Mouse (Mus musculus) intestine, embryonic 14.5 days (tissue): ENCODE results near the gene Srrm3. TPM values are rescaled to one million over a fixed set of nuclear protein-coding genes. Genes with fewer than 3 reads are reported as not detected.

Experiments used
- ATAC-seq: fragments of 200-750 bp; cut with Nextera tagmentation; replicated peaks from 2 replicates; pipeline ENCODE4 v1.8.0; 2017; ENCODE audit warnings: low read depth, moderate number of reproducible peaks, moderate TSS enrichment, moderate library complexity; ENCODE audit not compliant: low FRiP score, low TSS enrichment
- DNase-seq: peaks from one replicate; pipeline ENCODE4 v3.0.0-alpha.2; 2018; ENCODE audit warnings: low spot score
- H3K27ac ChIP-seq: fragments of 300-500 bp; sonication (generic); 2 replicates; pipeline ENCODE4 v1.5.1; 2014; ENCODE audit warnings: low read depth, mild to moderate bottlenecking, control low read depth
- H3K27me3 ChIP-seq: fragments of 300-500 bp; sonication (generic); replicated peaks from 2 replicates; pipeline ENCODE4 v1.6.1; 2014; ENCODE audit warnings: low read length, control low read depth; ENCODE audit not compliant: control insufficient read depth, insufficient read depth
- H3K36me3 ChIP-seq: fragments of 300-500 bp; sonication (generic); 2 replicates; pipeline ENCODE4 v1.6.1; 2014; ENCODE audit warnings: low read length, control low read depth; ENCODE audit not compliant: control insufficient read depth, insufficient read depth
- H3K4me1 ChIP-seq: fragments of 300-500 bp; sonication (generic); replicated peaks from 2 replicates; pipeline ENCODE4 v1.6.1; 2014; ENCODE audit warnings: low read length, control low read depth, mixed read lengths; ENCODE audit not compliant: control insufficient read depth, insufficient read depth
- H3K4me2 ChIP-seq: fragments of 300-500 bp; sonication (generic); 2 replicates; pipeline ENCODE4 v1.6.1; 2014; ENCODE audit warnings: low read length
- H3K4me3 ChIP-seq: fragments of 300-500 bp; sonication (generic); 2 replicates; pipeline ENCODE4 v1.5.1; 2014; ENCODE audit warnings: low read depth, low read length, control low read depth, mixed read lengths
- H3K9ac ChIP-seq: fragments of 300-500 bp; sonication (generic); 2 replicates; pipeline ENCODE4 v1.6.1; 2014; ENCODE audit warnings: mild to moderate bottlenecking, low read length
- H3K9me3 ChIP-seq: fragments of 300-500 bp; sonication (generic); 2 replicates; pipeline ENCODE4 v1.6.1; 2016; ENCODE audit warnings: low read length, control low read depth; ENCODE audit not compliant: control insufficient read depth
- WGBS: fragments of 180-500 bp; shearing (Covaris S2); extraction: QIAGEN DNeasy Blood & Tissue Kit; methylation state at CpG from one replicate; pipeline ENCODE4 v1.1.7; 2014; 5-methylcytosine and 5-hydroxymethylcytosine counted together
- polyA plus RNA-seq: library from polyadenylated mRNA; unstranded; fragments of >200 nt; fragmentation: Nextera tagmentation; extraction: Ambion mirVana; gene quantifications from 2 replicates; pipeline ENCODE4 v1.2.1, GENCODE M21; 2014

Gene Srrm3
- polyA plus RNA-seq, 1 experiment from 2014 or later, result 2.7 TPM

DNA sequence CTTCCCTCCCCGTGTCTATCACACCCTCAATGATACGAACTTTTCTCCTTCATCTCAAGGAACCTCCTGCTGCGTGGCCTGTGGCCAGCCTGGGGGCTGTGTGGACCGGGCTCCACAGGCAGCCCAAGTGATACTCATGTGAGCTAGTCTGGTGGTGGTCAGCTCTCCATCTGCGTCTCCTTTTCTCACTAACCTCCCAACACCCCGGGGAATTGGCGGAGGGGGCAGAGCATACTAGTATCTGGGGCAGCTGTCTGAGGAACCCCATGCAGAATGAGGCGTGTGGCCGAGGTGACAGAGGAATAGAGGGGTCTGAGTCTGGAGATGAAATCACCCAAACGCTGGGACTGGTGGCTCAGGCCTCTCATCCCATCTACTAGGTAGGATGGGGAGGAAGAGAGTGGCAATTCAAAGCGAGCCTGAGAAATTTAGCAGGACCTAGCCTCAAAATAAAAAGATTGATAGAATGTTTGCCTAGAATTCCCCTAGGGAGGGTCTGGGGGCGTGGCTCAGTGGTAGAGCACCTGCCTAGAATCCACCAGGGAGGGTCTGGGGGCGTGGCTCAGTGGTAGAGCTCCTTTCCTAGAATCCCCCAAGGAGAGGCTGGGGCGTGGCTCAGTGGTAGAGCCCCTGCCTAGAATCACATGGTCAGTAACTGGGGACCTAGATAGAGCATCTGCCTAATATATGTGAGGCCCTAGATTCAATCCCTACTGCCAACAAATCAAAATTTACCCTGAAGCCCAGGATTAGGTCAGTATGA lies 63.2 kb downstream of the Srrm3 start:
- DNase-seq, result no peak
- no peak overlapping the region for H3K27ac ChIP-seq
- no peaks in the 10 kb centered on the region for H3K36me3 ChIP-seq
- no peak overlapping the region for H3K9ac ChIP-seq
- no peaks in the 10 kb centered on the region for H3K9me3 ChIP-seq
- H3K4me2 ChIP-seq, result no peak overlapping the region
- no peak overlapping the region for H3K4me3 ChIP-seq
- ATAC-seq, result no peak
- H3K27me3 ChIP-seq, result peaks cover 80% of the 10 kb centered on the region
- 58% methylated on average over 14 of the region's 14 CpGs for WGBS
- H3K4me1 ChIP-seq, result 0 out of 2 replicates have a peak, but pooled peaks cover 8% of the 10 kb centered on the region

DNA sequence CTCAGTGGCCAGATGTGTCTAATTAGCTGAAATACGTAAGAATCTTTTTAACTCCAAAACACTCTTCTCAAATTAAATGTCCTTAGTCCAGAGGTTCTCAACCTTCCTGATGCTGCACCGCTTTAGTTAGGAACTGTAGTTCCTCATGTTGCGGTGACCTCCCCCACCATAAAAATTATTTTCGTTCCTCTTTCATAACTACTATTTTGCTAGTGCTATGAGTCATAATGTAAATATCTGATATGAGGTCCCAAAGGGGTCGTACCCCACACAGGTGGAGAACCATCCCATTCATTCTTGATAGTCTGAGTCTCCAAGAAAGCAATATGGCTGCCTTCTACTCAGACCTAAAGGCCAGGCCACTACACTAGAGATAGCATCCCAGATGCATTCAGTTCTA lies 63.8 kb downstream of the Srrm3 start:
- DNase-seq (no peak), ATAC-seq (no peak)
- H3K4me3 ChIP-seq, result no peak overlapping the region
- no peaks in the 10 kb centered on the region for H3K9me3 ChIP-seq
- H3K27ac ChIP-seq, result no peak overlapping the region
- H3K9ac ChIP-seq, result no peak overlapping the region
- 89% methylated on average over 5 of the region's 5 CpGs for WGBS
- 0 out of 2 replicates have a peak, but pooled peaks cover 8% of the 10 kb centered on the region for H3K4me1 ChIP-seq
- no peaks in the 10 kb centered on the region for H3K36me3 ChIP-seq
- peaks cover 75% of the 10 kb centered on the region for H3K27me3 ChIP-seq
- H3K4me2 ChIP-seq, result no peak overlapping the region

DNA sequence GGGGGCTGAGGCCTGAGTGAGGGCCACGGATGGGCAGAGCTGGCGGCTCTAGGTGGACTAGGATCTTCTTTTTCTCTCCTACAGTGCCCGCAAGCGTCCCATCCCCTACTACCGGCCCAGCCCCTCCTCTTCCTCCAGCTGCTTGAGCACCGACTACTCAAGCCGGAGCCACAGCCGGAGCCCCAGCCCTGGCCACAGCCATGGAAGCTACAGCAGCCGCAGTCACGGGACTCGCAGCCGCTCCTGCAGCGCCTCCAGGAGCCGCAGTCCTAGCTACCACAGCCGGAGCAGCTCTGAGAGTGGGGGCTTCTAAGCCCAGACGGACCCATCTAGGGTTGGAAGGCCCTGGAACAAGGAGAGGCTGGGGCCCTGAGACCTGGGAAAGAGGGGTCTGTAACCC lies 66.3 kb downstream of the Srrm3 start:
- WGBS, result 18% methylated on average over 16 of the region's 16 CpGs
- no peak overlapping the region for H3K9ac ChIP-seq
- H3K27me3 ChIP-seq, result peaks cover 52% of the 10 kb centered on the region
- ATAC-seq, result no peak
- no peak overlapping the region for H3K4me3 ChIP-seq
- no peak for DNase-seq
- H3K27ac ChIP-seq, result no peak overlapping the region
- H3K9me3 ChIP-seq, result no peaks in the 10 kb centered on the region
- H3K4me2 ChIP-seq, result no peak overlapping the region
- peaks cover 9% of the 10 kb centered on the region; the same call in 1 of the 2 replicates for H3K4me1 ChIP-seq
- H3K36me3 ChIP-seq, result no peaks in the 10 kb centered on the region

DNA sequence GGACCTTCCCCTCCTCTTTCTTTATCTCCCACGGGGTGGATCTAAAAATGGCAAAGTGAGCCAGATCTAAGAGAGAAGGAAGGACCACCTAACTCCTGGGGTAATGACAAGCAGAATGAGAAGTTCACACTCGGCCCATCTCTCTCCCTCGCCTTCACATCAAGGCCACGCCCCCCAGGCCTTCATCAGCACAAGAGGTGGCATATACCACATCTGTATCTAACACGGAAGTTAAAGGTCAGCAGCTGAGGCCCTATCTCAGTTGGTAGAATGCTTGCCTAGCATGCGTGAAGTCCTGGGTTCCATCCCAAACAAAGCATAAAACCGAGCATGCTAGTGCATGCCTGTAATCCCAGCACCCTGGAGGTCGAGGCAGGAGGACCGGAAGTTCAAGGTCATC lies 67.1 kb downstream of the Srrm3 start:
- no peak overlapping the region for H3K4me2 ChIP-seq
- H3K9ac ChIP-seq, result no peak overlapping the region
- H3K4me3 ChIP-seq, result no peak overlapping the region
- H3K27ac ChIP-seq, result no peak overlapping the region
- no peaks in the 10 kb centered on the region for H3K36me3 ChIP-seq
- ATAC-seq, result no peak
- WGBS, result 57% methylated on average over 9 of the region's 9 CpGs
- H3K4me1 ChIP-seq, result peaks cover 5% of the 10 kb centered on the region; the same call in 1 of the 2 replicates
- H3K9me3 ChIP-seq, result no peaks in the 10 kb centered on the region
- DNase-seq, result no peak
- H3K27me3 ChIP-seq, result peaks cover 45% of the 10 kb centered on the region

DNA sequence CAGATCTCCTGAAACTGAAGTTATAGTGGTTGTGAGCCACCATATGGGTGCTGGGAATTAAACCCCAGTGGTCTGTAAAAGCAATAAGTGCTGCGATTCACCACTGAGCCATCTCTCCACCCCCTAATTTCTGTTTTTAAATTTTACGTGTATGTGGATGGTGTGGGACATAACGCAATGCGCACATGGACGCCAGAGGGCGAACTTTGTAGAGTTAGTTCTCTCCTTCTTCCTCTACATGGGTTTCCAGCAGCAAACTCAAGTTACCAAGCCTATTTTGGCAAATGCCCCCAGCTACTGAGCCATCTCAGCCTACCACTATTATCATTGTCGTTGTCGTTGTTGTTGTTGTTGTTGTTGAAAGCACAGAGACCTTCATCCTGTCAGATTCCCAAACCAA lies 70.5 kb downstream of the Srrm3 start:
- H3K4me3 ChIP-seq, result 0 out of 2 replicates have a peak overlapping the region, but pooled peaks have one; percentile 35
- peaks cover 12% of the 10 kb centered on the region; the same call in 1 of the 2 replicates for H3K27me3 ChIP-seq
- no peak overlapping the region for H3K27ac ChIP-seq
- H3K9ac ChIP-seq, result no peak overlapping the region
- WGBS, result 19% methylated on average over 8 of the region's 8 CpGs
- peak; percentile 80 for DNase-seq
- peak overlapping the region; percentile 60 for H3K4me2 ChIP-seq
- no peaks in the 10 kb centered on the region for H3K9me3 ChIP-seq
- no peak for ATAC-seq
- H3K36me3 ChIP-seq, result no peaks in the 10 kb centered on the region
- H3K4me1 ChIP-seq, result peaks cover 11% of the 10 kb centered on the region

DNA sequence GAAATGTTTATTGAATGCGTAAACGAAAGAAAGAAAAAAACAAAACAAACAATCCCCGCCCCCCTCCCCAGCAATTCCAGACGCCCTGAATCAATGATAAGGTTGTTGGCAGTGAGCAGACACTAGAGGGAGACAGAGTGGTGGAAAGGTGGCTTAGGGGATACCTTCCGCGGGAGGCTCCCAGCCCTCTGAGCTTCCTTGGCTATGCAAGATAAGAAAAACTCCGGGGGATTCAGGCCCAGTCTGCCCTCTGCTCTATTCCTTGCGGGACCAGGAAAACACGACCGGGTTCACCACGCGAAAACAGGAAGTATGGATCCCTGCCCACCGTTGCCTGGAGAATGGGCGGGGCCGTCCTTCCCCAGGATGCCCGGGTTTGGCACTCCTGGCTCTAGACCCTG lies 71.1 kb downstream of the Srrm3 start:
- no peak overlapping the region for H3K27ac ChIP-seq
- H3K4me1 ChIP-seq, result peaks cover 11% of the 10 kb centered on the region
- no peaks in the 10 kb centered on the region for H3K36me3 ChIP-seq
- H3K4me3 ChIP-seq, result peak overlapping the region; percentile 35
- H3K27me3 ChIP-seq, result peaks cover 9% of the 10 kb centered on the region; the same call in 1 of the 2 replicates
- H3K9me3 ChIP-seq, result no peaks in the 10 kb centered on the region
- WGBS, result under 1% methylated on average over 16 of the region's 16 CpGs
- DNase-seq, result peak; percentile 75
- H3K4me2 ChIP-seq, result peak overlapping the region; percentile 60
- ATAC-seq, result peak; percentile 48; the same call in 1 of the 2 replicates
- 0 out of 2 replicates have a peak overlapping the region, but pooled peaks have one; percentile 29 for H3K9ac ChIP-seq

DNA sequence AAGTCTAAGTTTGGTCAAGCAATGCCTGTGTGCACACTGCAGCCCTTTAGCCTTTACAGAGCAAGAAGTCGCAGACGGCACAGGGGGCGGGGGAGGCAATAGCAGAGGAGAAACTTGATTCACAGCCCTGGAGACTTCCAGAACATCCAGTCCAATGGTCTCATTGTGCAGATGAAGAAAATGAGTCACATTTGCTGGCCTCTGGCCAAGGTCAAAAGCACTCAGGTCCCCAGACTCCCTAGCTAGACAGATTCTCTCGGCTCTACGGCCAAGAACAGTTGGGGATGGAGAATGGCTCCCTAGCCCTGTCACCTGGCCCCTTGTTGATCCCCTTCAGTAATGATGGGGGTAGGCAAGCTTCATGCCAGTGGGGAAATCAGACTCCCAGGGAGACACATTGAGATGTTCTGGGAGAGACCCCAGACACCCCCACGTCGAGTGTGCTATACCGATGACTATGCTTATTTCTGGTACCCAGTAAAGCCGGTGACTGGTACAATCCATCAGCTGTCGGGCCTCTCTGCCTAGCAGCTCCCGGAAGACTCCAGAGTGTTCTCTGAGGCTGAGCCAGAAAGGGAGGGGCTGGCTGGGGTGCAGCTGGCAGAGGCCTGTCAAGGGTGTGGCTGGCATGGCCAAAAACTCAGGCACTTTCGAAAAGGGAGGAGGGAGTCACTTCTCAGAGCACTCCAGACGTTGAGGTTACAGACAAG lies 72.9 kb downstream of the Srrm3 start:
- no peak for DNase-seq
- Histone ChIP-seq H3K4me1 (peaks cover 11% of the 10 kb centered on the region), H3K27me3 (no peaks in the 10 kb centered on the region), H3K9me3 (no peaks in the 10 kb centered on the region), H3K36me3 (no peaks in the 10 kb centered on the region), H3K4me3 (no peak overlapping the region), H3K27ac (no peak overlapping the region), H3K9ac (no peak overlapping the region), H3K4me2 (no peak overlapping the region)
- 29% methylated on average over 13 of the region's 13 CpGs for WGBS
- ATAC-seq, result 0 out of 2 replicates have a peak, but pooled peaks have one; percentile 29

DNA sequence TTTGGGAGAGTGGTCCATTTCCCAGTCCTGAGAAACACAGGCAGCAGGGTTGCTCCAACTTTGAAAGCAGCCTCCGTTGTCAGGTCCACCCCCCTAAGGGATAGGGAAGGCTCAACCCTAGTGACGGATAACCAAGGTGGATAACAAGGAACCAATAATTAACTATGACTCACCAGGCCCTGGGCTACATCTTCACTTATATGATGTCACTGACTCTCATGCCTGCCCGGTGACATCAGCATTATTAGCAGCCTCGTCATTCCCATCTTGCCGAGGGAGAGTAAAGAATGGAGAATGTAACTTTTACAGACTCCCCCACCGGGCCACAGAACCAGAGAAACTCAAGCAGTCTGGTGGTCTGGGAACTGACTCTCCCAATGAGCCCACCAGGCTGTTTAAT lies 78.0 kb downstream of the Srrm3 start:
- Histone ChIP-seq H3K4me1 (peaks cover 9% of the 10 kb centered on the region), H3K36me3 (no peaks in the 10 kb centered on the region), H3K27ac (no peak overlapping the region), H3K4me3 (no peak overlapping the region), H3K27me3 (peaks cover 9% of the 10 kb centered on the region; the same call in 1 of the 2 replicates), H3K4me2 (no peak overlapping the region), H3K9ac (no peak overlapping the region), H3K9me3 (no peaks in the 10 kb centered on the region)
- ATAC-seq, result no peak
- DNase-seq, result no peak
- 57% methylated on average over 6 of the region's 6 CpGs for WGBS
